Mouse (Mus musculus) C2C12 (cell line): Measurements from ENCODE around the gene Actg2.
"Not testable (repeated sequence)": the region's sequence is repeated elsewhere in the genome, so short reads cannot be mapped to it uniquely, and the experiment has no call there.

ENCODE experiments used
- CEBPB ChIP-seq: IDR thresholded peaks from one replicate; pipeline ENCODE4 v1.6.1; 2011; ENCODE audit warnings: low read depth, mild to moderate bottlenecking, control low read depth, moderate library complexity
- CTCF ChIP-seq: IDR thresholded peaks from one replicate; pipeline ENCODE4 v1.5.1; 2011; ENCODE audit not compliant: control insufficient read depth, insufficient read depth, insufficient read length
- FOSL1 ChIP-seq: IDR thresholded peaks from one replicate; pipeline ENCODE4 v1.8.0; 2011; ENCODE audit warnings: mild to moderate bottlenecking, low read length; ENCODE audit not compliant: poor library complexity, insufficient read depth, severe bottlenecking
- MYOG ChIP-seq: IDR thresholded peaks from one replicate; pipeline ENCODE4 v1.6.1; 2011; ENCODE audit not compliant: control insufficient read depth, insufficient read length; ENCODE audit errors: extremely low read depth
- USF1 ChIP-seq: IDR thresholded peaks from one replicate; pipeline ENCODE4 v1.6.1; 2011; ENCODE audit warnings: low read depth, mild to moderate bottlenecking, control low read depth, moderate library complexity

DNA sequence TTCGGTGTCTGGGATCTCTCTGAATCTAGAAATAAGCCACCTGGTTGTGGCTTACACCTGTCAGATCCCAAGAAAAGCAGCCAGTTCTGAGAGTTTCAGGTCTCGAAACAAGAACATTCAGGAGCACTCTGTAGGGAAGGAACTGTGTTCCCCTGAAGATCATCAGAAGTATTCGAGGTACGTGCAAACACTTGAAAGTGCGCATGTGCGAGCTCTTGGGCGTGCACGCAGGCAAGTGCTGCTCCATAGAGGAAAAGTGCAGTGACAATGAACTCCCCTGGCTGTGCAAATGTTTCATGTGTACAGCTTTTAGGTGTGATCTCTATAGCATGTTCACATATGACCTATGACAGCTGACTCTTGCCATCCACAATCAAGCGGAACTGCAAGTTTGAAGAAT is 49.3 kb upstream of the Actg2 start:
- not testable (repeated sequence) for TF ChIP-seq USF1, CTCF, CEBPB, FOSL1, MYOG
